Mouse (Mus musculus) midbrain, embryonic 12.5 days (tissue): ENCODE data around the gene Rabgef1. TPM values are rescaled to one million over a fixed set of nuclear protein-coding genes. Genes with fewer than 3 reads are reported as not detected.
"Not testable (repeated sequence)": the region's sequence is repeated elsewhere in the genome, so short reads cannot be mapped to it uniquely, and the experiment has no call there.

Source experiments
- ATAC-seq: fragments of 200-750 bp; cut with Nextera tagmentation; 2 replicates; pipeline ENCODE4 v1.8.0; 2017; ENCODE audit warnings: low read depth, moderate TSS enrichment, moderate library complexity; ENCODE audit not compliant: low FRiP score
- H3K27ac ChIP-seq: fragments of 300-500 bp; sonication (generic); replicated peaks from 2 replicates; pipeline ENCODE4 v1.5.1; 2016; ENCODE audit warnings: mild to moderate bottlenecking
- H3K27me3 ChIP-seq: fragments of 300-500 bp; sonication (generic); 2 replicates; pipeline ENCODE4 v1.6.1; 2016; ENCODE audit warnings: mild to moderate bottlenecking
- H3K36me3 ChIP-seq: fragments of 300-500 bp; sonication (generic); 2 replicates; pipeline ENCODE4 v1.6.1; 2016
- H3K4me1 ChIP-seq: fragments of 300-500 bp; sonication (generic); 2 replicates; pipeline ENCODE4 v1.6.1; 2016
- H3K4me2 ChIP-seq: fragments of 300-500 bp; sonication (generic); replicated peaks from 2 replicates; pipeline ENCODE4 v1.6.1; 2016; ENCODE audit warnings: mild to moderate bottlenecking, moderate library complexity
- H3K4me3 ChIP-seq: fragments of 300-500 bp; sonication (generic); 2 replicates; pipeline ENCODE4 v1.5.1; 2016; ENCODE audit warnings: mild to moderate bottlenecking
- H3K9ac ChIP-seq: fragments of 300-500 bp; sonication (generic); replicated peaks from 2 replicates; pipeline ENCODE4 v1.6.1; 2016; ENCODE audit warnings: mild to moderate bottlenecking, moderate library complexity
- H3K9me3 ChIP-seq: fragments of 300-500 bp; sonication (generic); 2 replicates; pipeline ENCODE4 v1.6.1; 2016; ENCODE audit warnings: mild to moderate bottlenecking
- WGBS: fragments of 180-500 bp; shearing (Covaris S2); methylation state at CpG from one replicate; pipeline ENCODE4 v1.1.7; 2016; 5-methylcytosine and 5-hydroxymethylcytosine counted together
- polyA plus RNA-seq: library from polyadenylated mRNA; unstranded; fragments of >200 nt; fragmentation: Nextera tagmentation; extraction: Ambion mirVana; gene quantifications from 2 replicates; pipeline ENCODE4 v1.2.1, GENCODE M21; 2016

Gene Rabgef1
- polyA plus RNA-seq, 1 experiment from 2014 or later = 36.9 TPM

DNA sequence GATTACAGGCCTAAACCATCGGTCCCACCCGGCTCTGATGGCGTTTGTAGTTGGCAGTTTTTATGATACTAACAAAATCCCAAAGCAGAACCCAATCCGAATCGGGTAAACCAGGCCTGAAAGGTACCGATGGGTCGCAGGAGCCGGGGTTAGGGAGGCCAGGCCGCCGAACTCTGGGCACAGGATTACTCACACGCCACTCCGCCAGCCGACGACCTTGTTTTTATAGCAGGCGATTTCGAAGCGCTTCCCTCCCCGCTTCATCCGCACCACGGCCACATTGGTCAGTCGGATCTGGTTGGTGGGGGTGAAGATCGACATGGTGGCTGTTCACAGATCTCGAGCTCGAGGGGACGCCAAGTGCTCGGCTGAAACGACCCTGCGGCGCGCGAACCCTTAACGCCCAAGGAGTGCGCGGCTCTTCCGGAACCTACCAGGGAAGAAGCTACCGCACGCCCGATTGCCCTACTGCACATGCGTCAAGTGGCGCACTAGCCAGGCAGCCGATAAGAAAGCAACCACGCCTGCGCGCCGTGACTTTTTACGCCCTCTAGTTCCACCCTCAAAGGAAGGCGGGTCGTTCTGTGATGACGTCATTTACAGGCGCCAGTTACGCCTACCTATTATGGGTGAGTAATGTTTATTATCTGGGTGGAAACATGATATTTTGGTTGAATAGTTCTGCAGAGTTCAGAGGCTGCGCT is 83.6 kb downstream of the Rabgef1 start, which contains the start of the genes Sbds and Tyw1:
TSS of gene Sbds (minus strand) at position 514 of the 704 bp plus-strand sequence.
TSS of gene Tyw1 (plus strand) at position 603 of the 704 bp plus-strand sequence.
- Histone ChIP-seq H3K36me3 (peaks cover 31% of the 10 kb centered on the region), H3K4me1 (peaks cover 20% of the 10 kb centered on the region), H3K4me3 (peak within 1 kb of the TSS; percentile 73), H3K4me2 (peak within 1 kb of the TSS; percentile 77), H3K9me3 (no peaks in the 10 kb centered on the region), H3K9ac (peak within 1 kb of the TSS; percentile 87), H3K27me3 (no peaks in the 10 kb centered on the region), H3K27ac (peak within 1 kb of the TSS; percentile 81)
- WGBS = 1% methylated on average over 52 of the region's 52 CpGs
- peak; percentile 89 for ATAC-seq

DNA sequence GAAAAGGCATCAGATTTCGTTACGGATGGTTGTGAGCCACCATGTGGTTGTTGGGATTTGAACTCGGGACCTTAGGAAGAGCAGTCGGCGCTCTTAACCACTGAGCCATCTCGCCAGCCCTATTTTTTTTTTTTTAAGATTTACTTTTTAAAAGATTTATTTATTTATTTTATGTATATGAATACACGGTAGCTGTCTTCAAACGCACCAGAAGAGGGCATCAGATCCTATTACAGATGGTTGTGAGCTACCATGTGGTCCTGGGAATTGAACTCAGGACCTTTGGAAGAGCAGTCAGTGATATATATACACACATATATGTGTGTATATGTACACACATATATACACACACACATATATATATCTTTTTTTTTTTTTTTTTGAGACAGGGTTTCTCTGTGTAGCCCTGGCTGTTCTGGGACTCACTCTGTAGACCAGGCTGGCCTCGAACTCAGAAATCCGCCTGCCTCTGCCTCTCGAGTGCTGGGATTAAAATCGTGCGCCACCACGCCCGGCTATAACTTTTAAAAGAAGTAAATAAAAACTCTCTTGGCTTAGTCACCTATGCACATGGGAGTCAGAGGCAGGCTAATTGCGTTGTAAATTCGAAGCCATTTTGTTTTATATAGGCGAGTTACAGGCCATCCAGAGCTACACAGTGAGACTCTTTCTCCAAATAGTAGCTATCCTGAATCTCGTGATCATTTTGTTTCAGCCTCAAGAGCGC is 84.4 kb downstream of the Rabgef1 start:
- H3K4me1 ChIP-seq = peaks cover 20% of the 10 kb centered on the region
- H3K4me3 ChIP-seq = peak overlapping the region; percentile 73
- peaks cover 23% of the 10 kb centered on the region for H3K36me3 ChIP-seq
- not testable (repeated sequence) for H3K27ac ChIP-seq, H3K9me3 ChIP-seq, H3K27me3 ChIP-seq
- peak overlapping the region; percentile 77 for H3K4me2 ChIP-seq
- WGBS = 34% methylated on average over 20 of the region's 20 CpGs
- H3K9ac ChIP-seq = peak overlapping the region; percentile 44
- 0 out of 2 replicates have a peak, but pooled peaks have one; percentile 1 for ATAC-seq

DNA sequence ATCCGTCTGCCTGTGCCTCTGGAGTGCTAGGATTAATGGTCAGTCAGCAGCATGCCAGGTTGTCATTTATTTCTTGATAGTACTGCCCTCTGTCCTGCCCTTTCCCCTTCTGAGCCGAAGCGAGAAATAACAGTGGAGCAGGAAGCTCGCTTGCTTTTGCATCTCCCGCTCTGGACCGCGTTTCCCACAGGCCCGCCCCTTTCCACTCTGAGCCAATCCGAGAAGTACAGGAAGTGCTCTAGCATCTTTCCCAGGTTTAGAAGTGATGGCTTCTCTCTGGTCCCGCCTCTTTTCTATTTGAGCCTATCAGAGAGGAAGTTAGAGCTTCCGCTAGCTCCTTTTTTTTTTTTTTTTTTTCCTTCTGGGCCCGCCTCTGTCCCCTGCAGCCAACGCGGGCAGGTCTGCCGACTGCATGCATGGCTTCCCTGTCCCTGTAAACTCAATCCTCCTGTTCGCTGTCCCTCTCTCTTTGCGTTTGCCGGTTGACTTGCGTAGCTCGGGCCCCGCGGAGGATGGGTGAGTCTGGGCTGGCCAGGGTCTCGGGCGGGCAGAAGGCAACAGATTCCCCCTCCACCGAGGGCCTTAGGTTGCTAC is 85.2 kb downstream of the Rabgef1 start:
- Histone ChIP-seq H3K9ac (peak overlapping the region; percentile 77), H3K27ac (peak overlapping the region; percentile 74), H3K27me3 (no peaks in the 10 kb centered on the region), H3K4me2 (peak overlapping the region; percentile 77), H3K4me1 (peaks cover 20% of the 10 kb centered on the region), H3K4me3 (peak overlapping the region; percentile 70), H3K36me3 (peaks cover 16% of the 10 kb centered on the region), H3K9me3 (no peaks in the 10 kb centered on the region)
- ATAC-seq = peak; percentile 94
- under 1% methylated on average over 25 of the region's 25 CpGs for WGBS

DNA sequence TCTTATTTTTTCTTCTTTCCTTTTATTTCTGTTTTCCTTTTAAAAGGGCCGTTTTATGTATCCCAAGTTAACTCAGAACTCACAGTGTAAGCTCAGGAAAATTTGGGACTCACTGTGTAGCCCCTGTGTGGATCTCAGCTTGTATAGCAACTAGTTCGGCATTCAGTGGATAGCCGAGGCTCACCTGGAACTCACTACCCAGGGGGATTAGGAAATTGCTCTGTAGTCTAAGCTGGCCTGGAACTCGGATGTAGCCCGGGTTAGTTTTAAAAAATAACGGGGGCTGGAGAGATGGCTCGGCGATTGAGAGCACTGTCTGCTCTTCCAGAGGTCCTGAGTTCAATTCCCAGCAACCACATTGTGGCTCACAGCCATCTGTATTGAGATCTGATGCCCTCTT is 85.7 kb downstream of the Rabgef1 start:
- Histone ChIP-seq H3K9me3 (no peaks in the 10 kb centered on the region), H3K27me3 (no peaks in the 10 kb centered on the region), H3K36me3 (peaks cover 14% of the 10 kb centered on the region), H3K9ac (peak overlapping the region; percentile 77), H3K4me2 (peak overlapping the region; percentile 77), H3K4me1 (peaks cover 20% of the 10 kb centered on the region), H3K27ac (peak overlapping the region; percentile 74), H3K4me3 (peak overlapping the region; percentile 70)
- 10% methylated on average over 8 of the region's 8 CpGs for WGBS
- peak; percentile 16; the same call in 1 of the 2 replicates for ATAC-seq

DNA sequence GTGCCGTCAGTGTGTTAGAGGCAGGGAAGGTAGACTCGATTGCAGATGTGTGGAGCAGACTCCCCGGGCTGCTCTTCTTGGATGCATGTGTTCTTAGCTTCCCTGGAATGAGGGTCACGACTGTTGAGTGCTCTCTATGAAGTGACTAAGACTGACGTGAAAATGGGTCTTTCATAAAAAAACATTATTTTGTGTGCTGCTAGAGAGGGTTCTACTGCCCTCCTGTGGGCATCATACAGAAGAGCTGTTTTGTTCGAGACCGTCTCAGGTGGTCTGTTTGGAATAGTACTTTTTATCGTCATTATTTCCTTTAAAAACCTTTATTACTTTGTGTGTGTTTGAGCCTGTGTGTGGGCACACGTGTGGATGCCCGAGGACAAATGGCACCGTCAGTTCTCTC is 91.9 kb downstream of the Rabgef1 start:
- 85% methylated on average over 11 of the region's 11 CpGs for WGBS
- no peaks in the 10 kb centered on the region for H3K27me3 ChIP-seq
- no peak overlapping the region for H3K9ac ChIP-seq
- no peaks in the 10 kb centered on the region for H3K4me1 ChIP-seq
- peaks cover 35% of the 10 kb centered on the region for H3K36me3 ChIP-seq
- no peak for ATAC-seq
- no peak overlapping the region for H3K4me3 ChIP-seq
- H3K9me3 ChIP-seq = no peaks in the 10 kb centered on the region
- no peak overlapping the region for H3K27ac ChIP-seq
- H3K4me2 ChIP-seq = no peak overlapping the region

Other genes starting within 250 kb of the Rabgef1 start
- 40.7 and 41.8 TPM in 2 replicates for gene Vkorc1l1, start 229.8 kb upstream of the Rabgef1 start, polyA plus RNA-seq
- 25.3 and 29.7 TPM in 2 replicates for gene Gusb, start 168.7 kb upstream of the Rabgef1 start, polyA plus RNA-seq
- gene Asl, start 142.6 kb upstream of the Rabgef1 start, polyA plus RNA-seq = 26.5 and 29.1 TPM in 2 replicates
- gene Crcp, start 142.5 kb upstream of the Rabgef1 start, polyA plus RNA-seq = 59.4 and 66.5 TPM in 2 replicates
- gene Tpst1, start 98.5 kb upstream of the Rabgef1 start, polyA plus RNA-seq = 63.1 and 65.9 TPM in 2 replicates
- gene Kctd7, start 26.9 kb upstream of the Rabgef1 start, polyA plus RNA-seq = 8.3 and 9.3 TPM in 2 replicates
- 33.1 and 34.1 TPM in 2 replicates for gene Tmem248, start 45.3 kb downstream of the Rabgef1 start, polyA plus RNA-seq
- 70.5 and 73.7 TPM in 2 replicates for gene Sbds, start 83.7 kb downstream of the Rabgef1 start, polyA plus RNA-seq
- gene Tyw1, start 83.8 kb downstream of the Rabgef1 start, polyA plus RNA-seq = 28.6 and 30.4 TPM in 2 replicates
- gene Caln1, start 197.7 kb downstream of the Rabgef1 start, polyA plus RNA-seq = 0.89 and 1.2 TPM in 2 replicates
- not detected in 2 replicates for gene A330070K13Rik, start 212.8 kb downstream of the Rabgef1 start, polyA plus RNA-seq